Mouse (Mus musculus) heart, postnatal 0 days (tissue): ENCODE data around the gene Wwox. TPM values are rescaled to one million over a fixed set of nuclear protein-coding genes. Genes with fewer than 3 reads are reported as not detected.

Experiments
- ATAC-seq: fragments of 200-750 bp; cut with Nextera tagmentation; 2 replicates; pipeline ENCODE4 v1.8.0; 2017; ENCODE audit warnings: low read depth, moderate number of reproducible peaks, moderate library complexity; ENCODE audit not compliant: insufficient read depth
- DNase-seq: peaks from one replicate; pipeline ENCODE4 v3.0.0-alpha.2; 2016; ENCODE audit warnings: low spot score
- H3K27ac ChIP-seq: fragments of 300-500 bp; sonication (generic); 2 replicates; pipeline ENCODE4 v1.5.1; 2014; ENCODE audit warnings: low read depth, mild to moderate bottlenecking
- H3K27me3 ChIP-seq: fragments of 300-500 bp; sonication (generic); 2 replicates; pipeline ENCODE4 v1.6.1; 2014; ENCODE audit warnings: low read length, mixed read lengths; ENCODE audit not compliant: control insufficient read depth, insufficient read depth
- H3K36me3 ChIP-seq: fragments of 300-500 bp; sonication (generic); replicated peaks from 2 replicates; pipeline ENCODE4 v1.6.1; 2014; ENCODE audit warnings: low read length, mixed read lengths; ENCODE audit not compliant: control insufficient read depth, insufficient read depth
- H3K4me1 ChIP-seq: fragments of 300-500 bp; sonication (generic); 2 replicates; pipeline ENCODE4 v1.6.1; 2014; ENCODE audit warnings: antibody characterized with exemption; ENCODE audit not compliant: control insufficient read depth, insufficient read depth
- H3K4me2 ChIP-seq: fragments of 300-500 bp; sonication (generic); 2 replicates; pipeline ENCODE4 v1.6.1; 2014; ENCODE audit warnings: low read depth, mild to moderate bottlenecking, low read length, moderate library complexity
- H3K4me3 ChIP-seq: fragments of 300-500 bp; sonication (generic); 2 replicates; pipeline ENCODE4 v1.5.1; 2014; ENCODE audit warnings: low read depth, low read length
- H3K9ac ChIP-seq: fragments of 300-500 bp; sonication (generic); replicated peaks from 2 replicates; pipeline ENCODE4 v1.6.1; 2014; ENCODE audit warnings: low read depth, low read length, mixed read lengths
- H3K9me3 ChIP-seq: fragments of 300-500 bp; sonication (generic); replicated peaks from 2 replicates; pipeline ENCODE4 v1.6.1; 2016; ENCODE audit warnings: low read length; ENCODE audit not compliant: control insufficient read depth
- CTCF ChIP-seq: IDR thresholded peaks from 2 replicates; pipeline ENCODE4 v1.5.1; 2016; ENCODE audit warnings: antibody characterized with exemption, control low read depth, low read depth
- EP300 ChIP-seq: IDR thresholded peaks from 2 replicates; pipeline ENCODE4 v1.6.1; 2016; ENCODE audit warnings: antibody characterized with exemption, low read depth
- WGBS: fragments of 180-500 bp; shearing (Covaris S2); extraction: QIAGEN DNeasy Blood & Tissue Kit; methylation state at CpG from one replicate; pipeline ENCODE4 v1.1.7; 2014; 5-methylcytosine and 5-hydroxymethylcytosine counted together
- polyA plus RNA-seq: library from polyadenylated mRNA; unstranded; fragments of >200 nt; fragmentation: Nextera tagmentation; extraction: Ambion mirVana; gene quantifications from 2 replicates; pipeline ENCODE4 v1.2.1, GENCODE M21; 2015
- total RNA-seq: library from RNA; depleted of rRNA; stranded (reverse); fragments of >200 nt; gene quantifications from 2 replicates; pipeline ENCODE4 v1.2.3, GENCODE M21; 2014; ENCODE audit warnings: low replicate concordance

Gene Wwox
- total and polyA plus RNA-seq, 2 experiments from 2014 or later = 7.5 to 9.6 TPM

- 92% methylated on average over 8 of the region's 8 CpGs for WGBS
- DNase-seq (no peak), ATAC-seq (no peak)
Observed at GRCm38 (mm10) chr8:115066550-115067058, 627.1 kb downstream of the Wwox start.

GRCm38 (mm10) chr8:115068723-115069122, 629.3 kb downstream of the Wwox start:
- no peaks in the 10 kb centered on the region for H3K36me3 ChIP-seq
- H3K27me3 ChIP-seq = no peaks in the 10 kb centered on the region
- no peak for TF ChIP-seq CTCF
- no peak for TF ChIP-seq EP300
- no peak overlapping the region for H3K4me3 ChIP-seq
- H3K27ac ChIP-seq = no peak overlapping the region
- no peaks in the 10 kb centered on the region for H3K9me3 ChIP-seq
- WGBS = 31% methylated on average over 5 of the region's 5 CpGs
- no peak overlapping the region for H3K9ac ChIP-seq
- ATAC-seq = no peak
- no peak for DNase-seq
- no peak overlapping the region for H3K4me2 ChIP-seq
- 0 out of 2 replicates have a peak, but pooled peaks cover 5% of the 10 kb centered on the region for H3K4me1 ChIP-seq

More at GRCm38 (mm10) chr8:115066550-115067058, 627.1 kb downstream of the Wwox start:
- H3K9me3 ChIP-seq = no peaks in the 10 kb centered on the region
- no peak overlapping the region for H3K9ac ChIP-seq
- 0 out of 2 replicates have a peak, but pooled peaks cover 5% of the 10 kb centered on the region for H3K4me1 ChIP-seq
- H3K4me2 ChIP-seq = no peak overlapping the region
- no peak overlapping the region for H3K27ac ChIP-seq
- H3K27me3 ChIP-seq = no peaks in the 10 kb centered on the region
- H3K36me3 ChIP-seq = no peaks in the 10 kb centered on the region
- no peak overlapping the region for H3K4me3 ChIP-seq
- TF ChIP-seq EP300 (no peak), CTCF (no peak)

- ATAC-seq (no peak), DNase-seq (no peak)
- Histone ChIP-seq H3K27me3 (no peaks in the 10 kb centered on the region), H3K9me3 (no peaks in the 10 kb centered on the region), H3K9ac (no peak overlapping the region), H3K36me3 (no peaks in the 10 kb centered on the region), H3K4me3 (no peak overlapping the region), H3K27ac (no peak overlapping the region), H3K4me1 (0 out of 2 replicates have a peak, but pooled peaks cover 5% of the 10 kb centered on the region), H3K4me2 (no peak overlapping the region)
- WGBS = 42% methylated on average over 3 of the region's 3 CpGs
- TF ChIP-seq EP300 = no peak
- TF ChIP-seq CTCF = no peak
Observed at GRCm38 (mm10) chr8:115070225-115070624, 630.8 kb downstream of the Wwox start.

- no peak for TF ChIP-seq CTCF
- no peak for TF ChIP-seq EP300
- Histone ChIP-seq H3K27ac (no peak overlapping the region), H3K9me3 (no peaks in the 10 kb centered on the region), H3K4me2 (no peak overlapping the region), H3K27me3 (no peaks in the 10 kb centered on the region), H3K4me3 (no peak overlapping the region), H3K4me1 (0 out of 2 replicates have a peak, but pooled peaks cover 5% of the 10 kb centered on the region), H3K9ac (no peak overlapping the region), H3K36me3 (no peaks in the 10 kb centered on the region)
- no peak for ATAC-seq
- no peak for DNase-seq
- 91% methylated on average over 12 of the region's 12 CpGs for WGBS
Observed at GRCm38 (mm10) chr8:115071231-115071630, 631.8 kb downstream of the Wwox start.

- DNase-seq (no peak), ATAC-seq (no peak)
- TF ChIP-seq EP300 (no peak), CTCF (no peak)
- Histone ChIP-seq H3K9ac (no peak overlapping the region), H3K4me2 (no peak overlapping the region), H3K36me3 (no peaks in the 10 kb centered on the region), H3K4me1 (no peaks in the 10 kb centered on the region), H3K27ac (no peak overlapping the region), H3K4me3 (no peak overlapping the region), H3K27me3 (no peaks in the 10 kb centered on the region), H3K9me3 (no peaks in the 10 kb centered on the region)
- 84% methylated on average over 7 of the region's 7 CpGs for WGBS
Observed at GRCm38 (mm10) chr8:115078296-115078695, 638.8 kb downstream of the Wwox start.
